Mouse (Mus musculus): ENCODE measurements around the gene Dnmt1. TPM values are rescaled to one million over a fixed set of nuclear protein-coding genes. Genes with fewer than 3 reads are reported as not detected.

Dnmt1 gene
- total and polyA plus RNA-seq, 3 experiments, result 89.9 to 145 (median 121) TPM

DNA sequence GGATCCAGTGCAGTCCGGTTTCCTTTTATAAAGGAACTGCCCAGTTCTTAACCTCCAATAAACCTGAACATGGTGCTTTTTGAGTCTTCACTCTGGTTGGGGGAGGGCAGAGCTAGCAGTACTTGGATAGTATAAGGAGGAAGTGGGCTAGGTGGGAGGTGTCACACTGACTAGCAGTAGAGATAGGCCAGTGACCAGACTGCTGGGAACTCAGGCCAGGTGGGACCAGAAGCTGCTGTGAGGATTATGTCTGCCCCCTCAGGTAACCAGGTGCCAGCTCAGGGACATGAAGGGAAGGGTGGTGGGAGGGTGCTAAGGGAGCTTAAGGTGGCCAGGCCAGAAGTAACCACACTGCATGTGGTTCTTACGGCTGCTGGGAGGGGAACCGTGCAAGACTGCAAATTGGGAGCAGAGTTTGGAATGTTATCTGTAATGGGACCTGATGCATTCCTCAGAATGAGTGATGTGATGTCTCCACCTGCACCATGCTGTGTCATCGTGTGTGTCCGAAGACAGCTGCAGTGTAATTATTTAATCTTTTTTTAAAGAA is 67.5 kb downstream of the Dnmt1 start:
- in situ Hi-C loops (cut with MboI; ENCODE audit: low pct_ligation_motif_present, low pct_unique_long_range_greater_than_20kb, low sequenced_read_pairs) (no loop called here), dilution Hi-C loops (cut with MboI; ENCODE audit: extremely low pct_ligation_motif_present, extremely low pct_unique_long_range_greater_than_20kb, low sequenced_read_pairs) (no loop called here)
- TF ChIP-seq MXI1 (IDR thresholded peaks at IDR 0.05; ENCODE audit: low read depth, low read length) (no peak), EP300 (IDR thresholded peaks at IDR 0.05; ENCODE audit: low read length) (no peak), MYC (IDR thresholded peaks at IDR 0.05; ENCODE audit: low read depth, low read length) (no peak), USF1 (IDR thresholded peaks at IDR 0.05; ENCODE audit: low read depth, low read length) (no peak), CHD2 (IDR thresholded peaks at IDR 0.05; ENCODE audit: low read length) (no peak), RAD21 (IDR thresholded peaks at IDR 0.05; ENCODE audit: low read depth, low read length) (no peak), UBTF (IDR thresholded peaks at IDR 0.05; ENCODE audit: low read depth, low read length) (no peak), NRF1 (IDR thresholded peaks at IDR 0.05; ENCODE audit: low read depth, low read length) (no peak), SIN3A (IDR thresholded peaks at IDR 0.05; ENCODE audit: low read length) (no peak), MEF2A (IDR thresholded peaks at IDR 0.05; ENCODE audit: borderline replicate concordance, low read depth, low read length) (no peak), RCOR1 (conservative IDR thresholded peaks at IDR 0.05; ENCODE audit: low read depth, low read length) (no peak), E2F4 (IDR thresholded peaks at IDR 0.05; ENCODE audit: insufficient replicate concordance, low read depth, low read length) (no peak), POLR2A (IDR thresholded peaks at IDR 0.05; ENCODE audit: low read depth, low read length) (no peak; the same call in 1 of the 2 replicates), TCF12 (IDR thresholded peaks at IDR 0.05; ENCODE audit: low read depth, low read length) (no peak), ELF1 (IDR thresholded peaks at IDR 0.05; ENCODE audit: low read depth, low read length) (no peak), MAX (IDR thresholded peaks at IDR 0.05; ENCODE audit: low read length) (no peak)
- H3K27ac ChIP-seq (ENCODE audit: insufficient read depth, low read depth), result peak overlapping the region; percentile 28; the same call in 1 of the 2 replicates
- no peaks in the 10 kb centered on the region for H3K27me3 ChIP-seq (replicated peaks)
- peak; percentile 44 for DNase-seq (ENCODE audit: extremely low read depth)
- H3K9ac ChIP-seq (ENCODE audit: insufficient read depth, low read depth), result no peak overlapping the region
- peaks cover 16 to 50% of the 10 kb centered on the region in 2 experiments for H3K4me1 ChIP-seq (ENCODE audit: control insufficient read depth in 1 of 2, insufficient read depth in 2 of 2)
- peaks cover 42% of the 10 kb centered on the region for H3K79me2 ChIP-seq (replicated peaks; ENCODE audit: control insufficient read depth, extremely low read depth, insufficient read depth, poor library complexity, severe bottlenecking)
- H3K4me3 ChIP-seq (replicated peaks in 1 of 3; ENCODE audit: low read depth in 2 of 3, low read length in 2 of 3, poor library complexity in 1 of 3), result no peak overlapping the region
- no peak overlapping the region for H3K4me2 ChIP-seq (ENCODE audit: insufficient read depth, low read depth, poor library complexity, severe bottlenecking)
- H3K36me3 ChIP-seq (replicated peaks in 1 of 2; ENCODE audit: control insufficient read depth in 1 of 2, insufficient read depth in 1 of 2, low read length in 1 of 2), result peaks cover 74 to 79% of the 10 kb centered on the region in 2 experiments
- H3K9me3 ChIP-seq (replicated peaks; ENCODE audit: low read length), result no peaks in the 10 kb centered on the region

DNA sequence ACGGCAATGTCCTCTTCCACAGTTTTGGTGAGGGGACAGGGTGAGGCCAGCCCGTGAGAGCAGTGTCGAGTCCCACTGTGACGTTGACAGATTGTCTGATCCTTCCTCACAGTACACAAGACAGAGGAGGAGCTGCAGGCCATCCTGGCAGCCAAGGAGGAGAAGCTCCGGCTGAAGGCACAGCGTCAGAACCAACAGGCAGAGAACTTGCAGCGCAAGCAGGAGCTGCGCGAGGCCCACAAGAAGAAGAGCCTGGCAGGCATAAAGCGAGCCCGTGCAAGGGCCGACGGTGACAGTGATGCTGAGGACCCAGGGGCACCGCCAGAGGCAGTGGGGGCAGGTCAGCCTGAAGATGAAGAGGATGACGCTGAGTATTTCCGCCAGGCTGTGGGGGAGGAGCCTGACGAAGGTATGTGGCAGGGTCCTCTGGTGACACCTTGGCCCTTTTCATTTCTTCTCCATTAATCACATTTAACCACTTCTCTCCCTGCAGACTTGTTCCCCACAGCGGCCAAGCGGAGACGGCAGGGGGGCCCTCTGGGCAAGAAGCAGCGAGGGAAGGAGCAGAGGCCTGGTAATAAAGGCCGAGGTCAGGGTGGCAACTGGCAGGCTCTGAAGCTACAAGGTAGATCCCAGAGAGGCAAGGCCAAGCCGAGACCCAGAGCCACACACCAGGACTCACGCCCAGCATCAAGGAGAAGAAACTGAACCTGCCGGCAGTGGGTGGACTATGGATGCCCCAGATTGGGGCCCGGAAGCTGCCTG is 68.2 kb downstream of the Dnmt1 start:
- H3K9ac ChIP-seq (ENCODE audit: insufficient read depth, low read depth), result no peak overlapping the region
- H3K4me2 ChIP-seq (ENCODE audit: insufficient read depth, low read depth, poor library complexity, severe bottlenecking), result no peak overlapping the region
- no peak overlapping the region for H3K4me3 ChIP-seq (replicated peaks in 1 of 3; ENCODE audit: low read depth in 2 of 3, low read length in 2 of 3, poor library complexity in 1 of 3)
- no peaks in the 10 kb centered on the region for H3K9me3 ChIP-seq (replicated peaks; ENCODE audit: low read length)
- peaks cover 11 to 50% of the 10 kb centered on the region in 2 experiments for H3K4me1 ChIP-seq (ENCODE audit: control insufficient read depth in 1 of 2, insufficient read depth in 2 of 2)
- peaks cover 35% of the 10 kb centered on the region for H3K79me2 ChIP-seq (replicated peaks; ENCODE audit: control insufficient read depth, extremely low read depth, insufficient read depth, poor library complexity, severe bottlenecking)
- H3K27me3 ChIP-seq (replicated peaks), result no peaks in the 10 kb centered on the region
- H3K27ac ChIP-seq (ENCODE audit: insufficient read depth, low read depth), result no peak overlapping the region; the same call in 1 of the 2 replicates
- TF ChIP-seq UBTF (IDR thresholded peaks at IDR 0.05; ENCODE audit: low read depth, low read length) (no peak), PAX5 (IDR thresholded peaks at IDR 0.05; ENCODE audit: low read length) (no peak), MYC (IDR thresholded peaks at IDR 0.05; ENCODE audit: low read depth, low read length) (no peak)
- no peak for DNase-seq (ENCODE audit: extremely low read depth)
- dilution Hi-C loops (cut with MboI; ENCODE audit: extremely low pct_ligation_motif_present, extremely low pct_unique_long_range_greater_than_20kb, low sequenced_read_pairs) (no loop called here), in situ Hi-C loops (cut with MboI; ENCODE audit: low pct_ligation_motif_present, low pct_unique_long_range_greater_than_20kb, low sequenced_read_pairs) (no loop called here)
- H3K36me3 ChIP-seq (replicated peaks in 1 of 2; ENCODE audit: control insufficient read depth in 1 of 2, insufficient read depth in 1 of 2, low read length in 1 of 2), result peaks cover 71 to 73% of the 10 kb centered on the region in 2 experiments

Data from CH12.LX (cell line).